Mouse (Mus musculus): ENCODE results near the gene Ctu2.

DNA sequence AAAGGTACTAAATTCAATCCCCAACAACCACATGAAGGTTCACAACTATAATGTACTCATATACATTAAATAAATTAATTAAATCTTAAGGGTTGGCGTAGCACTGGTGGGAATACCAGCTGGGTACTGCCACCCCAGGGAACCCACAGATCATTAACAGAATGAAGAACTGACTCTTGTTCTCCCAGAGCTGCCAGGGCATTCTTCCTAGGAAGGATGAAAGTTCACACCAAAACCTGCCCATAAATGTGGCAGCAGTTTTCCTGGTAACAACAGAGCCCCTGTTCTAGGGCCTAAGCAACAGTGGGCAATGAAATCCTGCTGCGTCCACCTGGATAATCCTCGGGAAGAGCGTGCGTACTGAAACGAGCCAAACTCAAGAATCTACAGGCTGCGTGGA is 33.6 kb upstream of the Ctu2 start:
- no peak for TF ChIP-seq CTCF (conservative IDR thresholded peaks at IDR 0.05; ENCODE audit: low read length)
- TF ChIP-seq NANOG (IDR thresholded peaks at IDR 0.05; ENCODE audit: borderline replicate concordance, low read length) = no peak
- TF ChIP-seq POU5F1 (IDR thresholded peaks at IDR 0.05; ENCODE audit: borderline replicate concordance, low read length) = no peak
